Mouse (Mus musculus): Measurements from ENCODE around the gene Pecam1. TPM values are rescaled to one million over a fixed set of nuclear protein-coding genes. Genes with fewer than 3 reads are reported as not detected.
A peak's percentile ranks its signal among the peaks of the same experiment; 100 is the strongest.
"Not testable (repeated sequence)": the region's sequence is repeated elsewhere in the genome, so short reads cannot be mapped to it uniquely, and the experiment has no call there.

Gene Pecam1
- polyA plus RNA-seq, 1 experiment from 2014 or later = 17.4 TPM

DNA sequence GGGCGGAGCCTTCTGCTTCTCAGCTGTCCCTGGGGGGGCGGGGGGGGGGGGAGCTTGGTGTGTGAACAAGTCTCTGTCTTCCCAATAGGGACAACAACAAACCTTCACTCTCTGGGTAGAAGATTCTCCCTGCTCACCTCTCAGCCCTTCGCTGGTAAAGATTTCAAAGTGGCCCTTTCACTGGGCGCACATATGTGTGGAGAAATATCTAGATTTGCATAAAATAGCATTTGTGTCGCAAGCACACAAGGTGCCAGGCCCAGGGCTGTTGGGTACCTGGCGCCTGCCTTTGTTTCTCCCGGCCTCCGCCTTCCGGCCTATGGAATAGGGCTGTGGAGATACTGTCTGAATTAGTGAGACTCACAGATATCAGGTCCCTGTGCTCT, 12.4 kb upstream of the Pecam1 start:
- no peak overlapping the region for H3K4me3 ChIP-seq
- peaks cover 17% of the 10 kb centered on the region for H3K4me1 ChIP-seq (replicated peaks)
- no peak overlapping the region for H3K9ac ChIP-seq
- H3K27ac ChIP-seq = peak overlapping the region; percentile 67; the same call in 1 of the 2 replicates
- no peak for ATAC-seq (ENCODE audit: low FRiP score)
- H3K36me3 ChIP-seq = peaks cover 24% of the 10 kb centered on the region
- H3K4me2 ChIP-seq = no peak overlapping the region
- H3K9me3 ChIP-seq = peaks cover 5% of the 10 kb centered on the region
- H3K27me3 ChIP-seq = no peaks in the 10 kb centered on the region
- WGBS = 79% methylated on average over 9 of the region's 9 CpGs

- H3K27ac ChIP-seq = peak overlapping the region; percentile 67
- no peaks in the 10 kb centered on the region; the same call in 1 of the 2 replicates for H3K9me3 ChIP-seq
- ATAC-seq (ENCODE audit: low FRiP score) = no peak
- peaks cover 17% of the 10 kb centered on the region for H3K4me1 ChIP-seq (replicated peaks)
- no peaks in the 10 kb centered on the region for H3K27me3 ChIP-seq
- H3K4me2 ChIP-seq = no peak overlapping the region
- no peak overlapping the region for H3K9ac ChIP-seq
- peaks cover 18% of the 10 kb centered on the region for H3K36me3 ChIP-seq
- no peak overlapping the region for H3K4me3 ChIP-seq
- 47% methylated on average over 5 of the region's 5 CpGs for WGBS
Measured at GRCm38 (mm10) chr11:106762139-106762799, 11.8 kb upstream of the Pecam1 start.

DNA sequence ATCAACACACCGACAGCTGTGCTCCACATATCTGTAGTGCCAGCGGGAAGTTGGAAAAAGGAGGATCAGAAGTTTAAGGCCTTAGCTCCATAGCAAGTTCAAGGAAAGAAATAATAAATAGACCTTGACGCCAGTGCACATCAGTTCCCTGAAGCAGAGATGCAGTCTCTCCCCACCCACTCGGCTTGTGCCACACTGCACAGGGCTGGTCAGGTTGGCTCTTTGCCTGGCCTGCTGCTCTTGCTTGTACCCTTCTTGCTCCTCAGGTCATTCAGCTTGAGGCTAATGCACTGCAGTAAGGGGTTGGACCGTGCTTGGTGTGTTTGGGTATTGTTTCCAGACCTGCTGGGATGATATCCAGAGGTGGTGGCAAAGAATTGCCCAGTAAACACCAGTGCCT, 10.1 kb upstream of the Pecam1 start:
- H3K4me2 ChIP-seq = no peak overlapping the region
- 91% methylated on average over 5 of the region's 5 CpGs for WGBS
- ATAC-seq (ENCODE audit: low FRiP score) = no peak
- no peak overlapping the region for H3K4me3 ChIP-seq
- no peak overlapping the region for H3K9ac ChIP-seq
- H3K4me1 ChIP-seq (replicated peaks) = peaks cover 17% of the 10 kb centered on the region
- no peaks in the 10 kb centered on the region for H3K27me3 ChIP-seq
- H3K36me3 ChIP-seq = 0 out of 2 replicates have a peak, but pooled peaks cover 3% of the 10 kb centered on the region
- H3K27ac ChIP-seq = no peak overlapping the region
- H3K9me3 ChIP-seq = no peaks in the 10 kb centered on the region

DNA sequence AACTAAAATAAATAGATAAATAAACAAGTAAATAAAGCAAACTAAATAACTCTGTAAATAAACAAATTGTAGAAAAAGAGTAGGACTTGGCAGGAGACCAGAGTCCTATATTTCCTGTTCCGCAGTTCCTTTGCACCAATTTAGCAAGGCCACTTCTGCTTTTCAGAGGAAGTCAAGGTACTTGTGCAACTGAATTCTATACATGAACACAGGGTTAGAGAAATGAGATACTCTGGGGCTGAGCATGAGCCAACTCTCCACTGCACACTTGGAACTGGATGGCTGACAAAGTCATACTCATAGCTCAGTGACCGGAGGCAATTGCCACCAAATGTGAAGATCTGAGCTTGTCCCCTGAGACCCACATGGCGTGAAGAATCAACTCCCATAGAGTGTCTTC, 8.6 kb upstream of the Pecam1 start:
- Histone ChIP-seq H3K36me3 (no peaks in the 10 kb centered on the region), H3K9me3 (no peaks in the 10 kb centered on the region), H3K4me1 (replicated peaks) (peaks cover 14% of the 10 kb centered on the region), H3K4me3 (no peak overlapping the region), H3K27me3 (no peaks in the 10 kb centered on the region), H3K4me2 (no peak overlapping the region), H3K9ac (no peak overlapping the region), H3K27ac (no peak overlapping the region)
- 93% methylated on average over 3 of the region's 3 CpGs for WGBS
- ATAC-seq (ENCODE audit: low FRiP score) = no peak

DNA sequence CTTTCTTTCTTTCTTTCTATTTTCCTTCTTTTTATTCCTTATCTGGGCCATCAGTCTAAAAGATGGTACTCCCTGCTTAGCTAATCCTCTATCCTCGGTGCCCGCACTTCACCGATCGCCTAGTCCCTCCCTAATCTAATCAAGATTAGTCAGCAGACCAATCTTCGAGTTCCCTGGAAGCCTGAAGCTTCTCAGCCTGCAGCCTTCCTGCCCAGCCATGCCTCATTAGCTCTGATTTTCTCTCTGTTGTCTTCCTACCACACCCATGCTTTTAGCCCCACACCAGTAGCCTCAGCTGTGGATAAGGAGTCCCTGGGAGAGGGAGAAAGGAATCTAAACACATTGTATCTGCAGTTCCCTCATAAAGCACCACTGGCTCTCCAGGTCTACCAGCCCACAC, 5.2 kb upstream of the Pecam1 start:
- Histone ChIP-seq H3K4me1 (replicated peaks) (no peaks in the 10 kb centered on the region), H3K36me3 (no peaks in the 10 kb centered on the region), H3K9me3 (no peaks in the 10 kb centered on the region), H3K4me3 (no peak overlapping the region), H3K27me3 (no peaks in the 10 kb centered on the region), H3K27ac (no peak overlapping the region), H3K9ac (no peak overlapping the region), H3K4me2 (no peak overlapping the region)
- ATAC-seq (ENCODE audit: low FRiP score) = no peak
- WGBS = 54% methylated on average over 5 of the region's 5 CpGs

- ATAC-seq (ENCODE audit: low FRiP score) = no peak
- Histone ChIP-seq H3K27me3 (no peaks in the 10 kb centered on the region), H3K4me2 (no peak overlapping the region)
Measured at GRCm38 (mm10) chr11:106753314-106753713, 2.9 kb upstream of the Pecam1 start.

DNA sequence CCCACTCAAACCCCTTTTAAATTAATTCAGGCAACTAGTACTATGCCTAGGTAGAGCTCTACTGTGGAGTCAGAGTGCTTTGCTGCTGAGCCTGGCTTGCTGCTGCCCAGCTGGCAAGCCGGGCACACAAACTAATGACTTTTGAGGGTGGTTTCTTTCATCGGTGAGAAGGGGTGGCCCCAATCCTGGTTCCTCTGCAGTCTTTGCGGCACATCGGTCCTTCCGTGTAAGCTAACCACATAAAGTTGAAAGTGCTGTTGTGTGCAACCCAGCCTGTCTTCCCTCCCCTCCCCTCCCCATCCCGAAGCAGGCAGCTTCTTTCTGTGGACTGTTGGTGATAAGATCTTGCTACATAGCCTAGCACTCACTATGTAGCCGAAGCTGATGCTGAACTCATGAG, 1.7 kb upstream of the Pecam1 start:
- no peaks in the 10 kb centered on the region for H3K27me3 ChIP-seq
- H3K9ac ChIP-seq = no peak overlapping the region
- no peak overlapping the region for H3K4me3 ChIP-seq
- no peaks in the 10 kb centered on the region for H3K4me1 ChIP-seq (replicated peaks)
- no peaks in the 10 kb centered on the region for H3K36me3 ChIP-seq
- no peak overlapping the region for H3K4me2 ChIP-seq
- no peak overlapping the region for H3K27ac ChIP-seq
- 95% methylated on average over 7 of the region's 7 CpGs for WGBS
- no peaks in the 10 kb centered on the region; the same call in 1 of the 2 replicates for H3K9me3 ChIP-seq
- ATAC-seq (ENCODE audit: low FRiP score) = no peak

More at GRCm38 (mm10) chr11:106753314-106753713, 2.9 kb upstream of the Pecam1 start:
- H3K36me3 ChIP-seq = no peaks in the 10 kb centered on the region
- no peak overlapping the region for H3K4me3 ChIP-seq
- no peaks in the 10 kb centered on the region for H3K4me1 ChIP-seq (replicated peaks)
- H3K9ac ChIP-seq = no peak overlapping the region
- WGBS = 94% methylated on average over 6 of the region's 6 CpGs
- no peak overlapping the region for H3K27ac ChIP-seq
- no peaks in the 10 kb centered on the region for H3K9me3 ChIP-seq

DNA sequence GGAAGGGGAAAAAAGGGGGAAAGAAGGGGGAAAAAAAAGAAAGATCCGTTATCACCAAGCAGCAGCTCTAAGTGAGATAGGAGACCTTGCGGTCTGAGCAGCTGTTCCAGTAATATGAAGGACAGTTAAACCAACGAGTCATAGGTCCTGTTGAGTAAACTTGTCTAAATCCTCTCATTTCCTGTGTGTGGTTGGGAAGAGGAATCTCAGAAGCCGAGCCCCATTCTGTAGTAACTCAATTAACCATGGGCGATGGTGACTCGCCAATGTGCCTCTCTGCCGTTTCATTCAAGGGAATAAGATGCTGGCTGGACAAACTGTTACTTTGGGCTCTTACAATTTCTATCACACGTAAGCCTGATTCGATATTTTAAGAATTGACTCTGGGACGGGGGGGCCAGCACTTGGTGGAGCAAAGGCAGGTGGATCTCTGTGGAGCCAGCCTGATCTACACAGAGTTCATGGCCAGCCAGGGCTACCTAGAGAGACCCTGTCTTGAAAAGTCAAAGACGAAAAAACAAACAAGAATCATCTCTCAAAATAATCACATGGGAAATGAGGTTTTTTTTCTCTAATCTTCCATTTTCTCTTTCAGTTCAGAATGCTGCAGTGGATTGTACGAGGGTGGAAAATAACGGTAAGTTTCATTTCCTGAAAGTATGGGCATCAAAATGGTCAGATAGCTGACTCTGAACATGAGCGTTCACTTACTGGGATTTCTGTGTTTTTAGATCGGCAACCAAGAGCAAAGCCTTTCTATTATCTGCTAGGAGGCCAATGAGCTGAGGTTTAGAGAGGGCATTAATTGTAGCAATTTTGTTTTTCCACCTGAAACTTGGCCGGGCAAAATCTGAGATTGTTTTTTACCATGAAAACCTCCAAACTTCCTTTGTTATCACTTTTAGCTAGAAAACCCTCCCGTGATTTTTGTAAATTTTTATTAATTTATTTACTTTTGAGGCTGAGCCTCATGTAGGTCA, 901 bp upstream of the Pecam1 start, which contains the start of gene Milr1:
Gene Milr1 (plus strand): TSS at position 188 of the 980 bp plus-strand sequence.
- Histone ChIP-seq H3K36me3 (no peaks in the 10 kb centered on the region), H3K4me3 (no peak within 1 kb of the TSS), H3K4me1 (replicated peaks) (no peaks in the 10 kb centered on the region), H3K9ac (no peak within 1 kb of the TSS), H3K9me3 (no peaks in the 10 kb centered on the region; the same call in 1 of the 2 replicates), H3K27me3 (no peaks in the 10 kb centered on the region), H3K4me2 (no peak within 1 kb of the TSS), H3K27ac (no peak within 1 kb of the TSS)
- no peak for ATAC-seq (ENCODE audit: low FRiP score)
- WGBS = 93% methylated on average over 17 of the region's 17 CpGs

DNA sequence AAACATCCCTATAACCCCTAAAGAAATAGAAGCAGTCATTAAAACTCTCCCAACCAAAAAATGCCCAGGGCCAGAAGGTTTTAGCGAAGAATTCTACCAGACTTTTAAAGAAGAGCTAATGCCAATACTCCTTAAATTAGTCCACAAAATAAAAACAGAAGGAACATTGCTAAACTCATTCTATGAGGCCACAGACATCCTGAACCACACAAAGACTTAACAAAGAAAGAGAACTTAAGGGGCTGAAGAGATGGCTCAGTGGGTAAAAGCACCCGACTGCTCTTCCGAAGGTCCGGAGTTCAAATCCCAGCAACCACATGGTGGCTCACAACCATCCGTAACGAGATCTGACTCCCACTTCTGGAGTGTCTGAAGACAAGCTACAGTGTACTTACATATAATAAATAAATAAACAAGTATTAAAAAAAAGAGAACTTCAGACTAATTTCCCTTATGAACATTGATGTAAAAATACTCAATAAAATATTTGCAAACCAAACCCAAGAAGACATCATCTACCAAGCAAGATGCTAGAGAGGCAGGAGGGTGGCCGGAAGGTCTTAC, 789 bp downstream of the Pecam1 start:
- WGBS = 98% methylated on average over 7 of the region's 7 CpGs

DNA sequence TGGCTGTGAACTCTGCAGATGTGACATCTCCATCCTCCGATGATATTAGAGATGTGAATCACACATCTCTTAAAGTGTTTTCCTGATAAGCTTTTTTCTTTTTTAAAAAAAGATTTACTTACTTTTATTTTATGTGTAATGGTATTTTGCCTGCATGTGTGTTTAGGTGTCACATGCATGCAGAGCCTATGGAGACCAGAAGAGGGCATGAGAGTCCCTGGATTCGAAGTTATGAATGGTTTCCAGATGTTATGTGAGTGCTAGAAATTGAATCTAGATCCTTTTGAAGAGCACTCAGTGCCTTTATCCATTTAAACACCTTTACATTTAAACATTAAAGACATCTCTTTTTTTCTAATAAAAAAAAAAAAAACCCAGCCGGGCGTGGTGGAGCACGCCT, 5.5 kb downstream of the Pecam1 start:
- no peak for ATAC-seq (ENCODE audit: low FRiP score)
- Histone ChIP-seq H3K27ac (no peak overlapping the region), H3K9ac (no peak overlapping the region), H3K4me1 (replicated peaks) (0 out of 2 replicates have a peak, but pooled peaks cover 3% of the 10 kb centered on the region), H3K27me3 (0 out of 2 replicates have a peak, but pooled peaks cover 3% of the 10 kb centered on the region), H3K4me3 (no peak overlapping the region), H3K36me3 (no peaks in the 10 kb centered on the region), H3K9me3 (no peaks in the 10 kb centered on the region; the same call in 1 of the 2 replicates), H3K4me2 (no peak overlapping the region)
- 93% methylated on average over 5 of the region's 5 CpGs for WGBS

More for the DNA sequence above, 789 bp downstream of the Pecam1 start:
- not testable (repeated sequence) for H3K27ac ChIP-seq; H3K9ac ChIP-seq; ATAC-seq (ENCODE audit: low FRiP score); H3K27me3 ChIP-seq; H3K4me3 ChIP-seq; H3K9me3 ChIP-seq; H3K36me3 ChIP-seq; H3K4me2 ChIP-seq; H3K4me1 ChIP-seq (replicated peaks)

DNA sequence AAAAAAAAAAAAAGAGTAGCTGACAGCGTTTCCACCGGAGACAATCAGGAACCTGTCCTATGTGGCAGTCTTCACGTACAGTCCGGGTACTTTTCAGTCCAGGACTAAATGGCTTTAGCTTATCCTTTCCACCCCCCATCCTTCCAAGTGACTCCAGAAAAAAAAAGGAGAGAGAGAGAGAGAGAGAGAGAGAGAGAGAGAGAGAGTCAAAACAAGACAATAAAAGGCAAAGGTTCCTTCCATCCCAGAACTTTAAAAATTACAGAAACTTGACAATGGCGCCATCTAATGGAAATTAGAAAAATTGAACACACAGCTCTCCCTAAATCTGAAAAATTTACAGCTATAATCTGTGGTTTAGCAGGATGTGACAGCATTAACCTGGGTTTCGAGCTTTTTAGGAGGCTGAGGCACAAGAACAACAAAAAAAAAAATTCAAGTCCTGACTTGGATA, 8.0 kb downstream of the Pecam1 start:
- 33% methylated on average over 6 of the region's 6 CpGs for WGBS
- Histone ChIP-seq H3K9me3 (no peaks in the 10 kb centered on the region; the same call in 1 of the 2 replicates), H3K27me3 (peaks cover 11% of the 10 kb centered on the region; the same call in 1 of the 2 replicates), H3K27ac (no peak overlapping the region), H3K36me3 (no peaks in the 10 kb centered on the region), H3K4me3 (no peak overlapping the region), H3K4me1 (replicated peaks) (peaks cover 8% of the 10 kb centered on the region), H3K9ac (no peak overlapping the region), H3K4me2 (no peak overlapping the region)
- ATAC-seq (ENCODE audit: low FRiP score) = no peak

GRCm38 (mm10) chr11:106741826-106742225, 8.6 kb downstream of the Pecam1 start:
- H3K9ac ChIP-seq = no peak overlapping the region
- H3K4me1 ChIP-seq (replicated peaks) = peaks cover 14% of the 10 kb centered on the region
- H3K27me3 ChIP-seq = peaks cover 11% of the 10 kb centered on the region; the same call in 1 of the 2 replicates
- no peaks in the 10 kb centered on the region for H3K9me3 ChIP-seq
- no peak for ATAC-seq (ENCODE audit: low FRiP score)
- no peaks in the 10 kb centered on the region for H3K36me3 ChIP-seq
- no peak overlapping the region for H3K4me3 ChIP-seq
- WGBS = 90% methylated on average over 3 of the region's 3 CpGs
- no peak overlapping the region for H3K27ac ChIP-seq
- H3K4me2 ChIP-seq = no peak overlapping the region

Data from hindbrain, embryonic 13.5 days (tissue).